Mouse (Mus musculus): ENCODE data around the gene Zfp280c.

Gene Zfp280c

DNA sequence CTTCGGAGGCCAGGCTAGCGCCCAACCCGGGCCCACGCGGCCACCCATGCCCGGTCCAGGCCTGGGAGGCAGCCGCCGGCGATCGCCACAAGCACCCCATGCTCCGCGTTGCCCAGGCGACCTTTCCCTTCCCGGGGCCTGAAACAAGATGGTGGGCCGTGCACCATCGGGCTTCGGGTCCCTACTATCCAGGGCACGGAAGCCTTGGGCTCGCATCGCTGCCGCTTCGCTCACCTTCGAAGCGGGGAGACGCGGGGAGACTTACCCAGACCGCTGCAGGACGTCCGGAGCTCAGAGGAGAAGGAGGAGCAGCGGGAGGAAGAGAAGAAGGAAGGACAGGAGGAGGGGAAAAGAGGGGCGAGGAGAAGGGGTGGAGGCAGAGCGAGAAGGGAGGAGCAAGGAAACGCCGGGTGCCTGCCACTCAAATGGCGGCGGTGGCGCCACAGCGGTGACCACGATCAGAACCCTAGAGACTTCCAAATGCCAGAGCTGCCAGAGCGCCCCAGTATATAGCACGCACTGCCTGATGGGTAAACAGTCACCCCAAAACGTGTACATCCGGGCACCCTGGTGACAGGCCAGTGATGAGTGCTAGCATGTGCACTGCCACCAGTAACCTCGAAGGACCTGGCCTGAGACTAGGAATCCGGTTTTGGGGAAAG is at the start of gene Zfp280c:
Gene Zfp280c, minus strand, starts transcription at position 406 of the 662 bp plus-strand sequence.
- peak; percentile 63 for DNase-seq (ENCODE audit: low read depth, low spot score)

DNA sequence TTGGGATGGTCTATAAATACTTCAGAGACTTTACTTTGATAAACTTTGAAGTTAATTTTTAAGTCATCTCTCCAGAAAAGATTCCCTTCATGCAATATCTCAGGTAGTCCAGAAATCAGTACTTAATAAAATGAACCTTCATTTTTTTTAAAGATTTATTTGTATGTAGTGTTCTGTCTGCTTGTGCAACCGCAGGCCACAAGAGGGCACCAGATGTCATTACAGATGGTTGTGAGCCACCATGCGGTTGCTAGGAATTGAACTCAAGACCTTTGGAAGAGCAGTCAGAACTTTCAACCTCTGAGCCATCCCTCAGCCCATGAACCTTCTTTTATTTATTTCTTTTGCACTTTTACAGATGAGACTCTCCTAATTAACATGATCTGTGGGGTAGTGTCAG is 42.7 kb upstream of the Zfp280c start:
- peak; percentile 28 for DNase-seq (ENCODE audit: low read depth, low spot score)

DNA sequence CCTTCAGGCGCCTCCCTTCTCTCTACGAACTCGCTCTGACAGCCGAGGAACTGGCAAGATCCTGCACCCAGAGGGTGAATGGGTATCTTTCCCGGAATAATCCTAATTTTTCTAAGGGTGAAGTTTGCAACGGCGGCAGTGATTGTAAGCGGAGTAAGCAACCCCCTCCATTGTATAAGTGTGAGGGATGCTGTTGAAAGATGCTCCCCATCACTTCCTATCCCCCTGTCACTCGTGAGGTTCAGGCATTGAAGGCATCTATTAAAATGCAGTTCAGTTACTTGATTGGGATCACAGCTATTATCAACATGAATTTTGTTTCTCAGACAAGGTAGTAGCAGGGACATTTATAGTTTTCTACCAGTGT is 29.7 kb upstream of the Zfp280c start:
- DNase-seq (ENCODE audit: low read depth, low spot score), result no peak

DNA sequence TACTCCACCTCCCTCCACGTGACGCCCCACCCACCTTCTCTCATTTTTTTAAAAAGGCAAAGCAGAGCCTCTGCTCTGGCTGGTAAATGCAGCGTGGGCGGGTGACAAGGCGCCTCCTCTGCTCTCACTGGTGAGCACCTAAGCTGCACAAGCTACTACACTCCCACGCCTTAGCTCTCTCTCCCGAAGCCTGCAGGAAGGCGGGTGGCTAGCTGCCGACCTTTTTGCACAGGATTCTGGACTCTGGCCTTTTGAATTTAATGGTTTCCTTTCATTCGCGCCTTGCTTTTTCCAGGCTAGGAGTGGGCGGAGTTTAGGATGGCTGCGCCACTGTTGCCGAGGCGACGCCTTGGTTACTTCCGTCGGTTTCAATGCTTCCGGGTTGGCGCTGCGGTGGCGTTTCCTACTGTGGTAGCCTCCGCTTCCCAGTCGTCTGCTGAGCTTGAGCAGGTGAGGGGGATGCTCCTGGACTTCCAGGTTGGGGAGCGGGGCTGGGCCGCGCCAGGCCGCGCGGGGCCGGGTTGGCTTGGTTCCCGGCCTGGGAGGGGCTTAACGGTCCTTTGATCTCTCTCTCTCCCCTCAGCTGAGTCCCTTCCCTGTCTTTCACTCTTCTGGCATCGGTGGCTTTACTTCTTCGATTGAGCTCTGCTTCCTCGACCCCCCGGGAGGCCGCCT is 29.2 kb upstream of the Zfp280c start, which contains the start of gene Slc25a14:
Gene Slc25a14, plus strand, starts transcription at position 35 of the 675 bp plus-strand sequence.
- peak; percentile 88 for DNase-seq (ENCODE audit: low read depth, low spot score)

DNA sequence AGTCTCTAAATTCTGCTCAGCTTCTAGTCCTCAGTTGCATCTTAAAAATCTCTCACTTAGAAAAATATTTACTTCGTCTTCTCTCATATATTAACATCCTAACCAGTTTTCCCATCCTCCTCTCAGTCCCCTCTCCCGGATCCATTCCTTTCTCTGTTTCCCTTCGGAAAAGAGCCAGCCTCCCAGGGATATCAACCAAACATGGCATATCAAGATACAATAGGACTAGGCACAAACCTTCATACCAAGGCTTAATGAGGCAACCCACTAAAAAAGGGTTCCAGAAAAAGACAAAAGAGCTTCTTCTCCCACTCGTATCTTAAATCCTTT is 28.7 kb upstream of the Zfp280c start:
- no peak for DNase-seq (ENCODE audit: low read depth, low spot score)

DNA sequence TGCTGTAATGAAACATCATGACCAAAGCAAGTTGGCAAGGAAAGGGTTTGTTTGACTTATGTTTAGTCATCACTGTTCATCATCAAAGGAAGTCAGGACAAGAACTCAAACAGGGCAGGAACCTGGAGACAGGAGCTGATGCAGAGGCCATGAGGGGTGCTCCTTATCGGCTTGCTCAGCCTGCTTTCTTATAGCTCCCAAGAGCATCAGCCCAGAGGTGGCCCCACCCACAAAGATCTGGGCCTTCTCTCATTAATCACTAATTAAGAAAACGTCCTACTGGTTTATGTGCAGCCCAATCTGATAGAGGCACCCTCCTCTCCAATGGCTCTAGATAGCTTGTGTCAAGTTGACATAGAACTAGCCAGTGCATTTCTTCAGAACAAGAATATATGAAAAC is 10.6 kb upstream of the Zfp280c start:
- no peak for DNase-seq (ENCODE audit: low read depth, low spot score)

DNA sequence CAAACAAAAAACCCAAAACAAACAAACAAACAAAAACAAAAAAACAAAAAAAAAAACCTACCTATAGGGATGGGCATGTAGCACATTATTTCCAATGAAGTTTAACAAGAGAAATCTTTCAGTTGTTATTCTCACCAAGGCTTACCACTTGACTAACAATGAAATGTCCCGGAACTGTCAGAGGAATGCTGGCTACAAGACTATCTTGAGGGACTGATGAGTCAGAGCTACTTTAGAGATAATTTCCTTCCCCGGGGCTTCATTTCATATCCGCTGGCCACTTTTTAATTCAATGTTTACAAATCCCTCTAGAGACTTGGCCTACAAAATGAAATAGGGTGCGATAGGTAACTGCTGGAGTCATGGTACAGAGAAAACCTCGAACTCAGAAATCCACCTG is 2.6 kb upstream of the Zfp280c start:
- DNase-seq (ENCODE audit: low read depth, low spot score), result no peak

DNA sequence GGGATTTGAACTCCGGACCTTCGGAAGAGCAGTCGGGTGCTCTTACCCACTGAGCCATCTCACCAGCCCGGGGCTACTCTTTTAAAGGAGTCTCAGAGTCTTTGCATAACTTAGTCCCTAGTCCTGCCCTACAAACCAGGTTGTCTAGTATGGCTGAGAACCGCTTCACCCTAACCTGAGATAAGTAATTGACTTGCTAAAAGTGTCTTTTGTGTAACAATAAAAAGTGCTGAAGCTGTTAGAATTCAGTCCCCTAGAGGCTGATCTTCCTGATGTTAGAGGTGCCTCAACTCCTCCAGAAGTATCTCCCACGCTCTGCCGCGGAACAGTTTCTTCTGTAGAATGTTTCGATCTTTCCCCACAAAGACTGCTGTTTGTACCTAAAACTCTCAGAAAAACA is 1.7 kb upstream of the Zfp280c start:
- DNase-seq (ENCODE audit: low read depth, low spot score), result peak; percentile 90

DNA sequence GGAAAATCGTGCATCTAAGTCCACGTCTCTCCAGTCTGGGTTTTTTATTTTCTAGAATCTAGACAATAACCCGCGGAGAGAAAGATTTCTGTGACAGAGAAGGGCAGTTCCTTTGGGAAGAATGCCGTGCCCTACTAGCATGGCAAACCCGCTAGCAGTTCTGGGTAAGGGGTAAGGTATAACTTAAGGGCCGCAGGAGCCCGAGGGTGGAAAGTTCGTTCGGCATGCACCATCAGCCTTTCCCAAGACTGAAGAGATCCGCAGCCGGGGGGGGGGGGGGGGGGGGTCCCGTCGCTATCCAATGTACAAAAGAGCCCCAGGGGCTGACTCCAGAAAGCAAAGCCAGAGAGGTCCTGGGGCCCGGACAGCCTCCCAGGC is 594 bp downstream of the Zfp280c start:
- no peak for DNase-seq (ENCODE audit: low read depth, low spot score)

DNA sequence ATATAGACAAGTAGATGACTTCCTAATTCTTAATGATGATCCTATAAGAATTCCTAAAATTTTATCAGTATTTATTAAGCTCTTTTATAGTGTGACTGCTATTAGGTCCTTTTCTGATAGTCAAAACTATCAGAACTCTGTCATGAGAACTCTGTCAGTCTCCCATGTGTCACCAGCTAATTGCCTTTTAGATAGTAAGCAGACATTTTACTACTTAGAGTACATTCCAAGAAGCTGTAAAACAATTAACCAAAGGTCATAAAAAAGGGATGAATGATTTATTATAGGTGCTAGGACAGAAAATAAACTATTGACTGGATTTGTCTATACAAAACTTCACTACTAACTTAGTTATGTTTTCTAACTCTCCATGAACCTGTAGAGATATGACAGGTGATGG is 11.0 kb downstream of the Zfp280c start:
- DNase-seq (ENCODE audit: low read depth, low spot score), result no peak

DNA sequence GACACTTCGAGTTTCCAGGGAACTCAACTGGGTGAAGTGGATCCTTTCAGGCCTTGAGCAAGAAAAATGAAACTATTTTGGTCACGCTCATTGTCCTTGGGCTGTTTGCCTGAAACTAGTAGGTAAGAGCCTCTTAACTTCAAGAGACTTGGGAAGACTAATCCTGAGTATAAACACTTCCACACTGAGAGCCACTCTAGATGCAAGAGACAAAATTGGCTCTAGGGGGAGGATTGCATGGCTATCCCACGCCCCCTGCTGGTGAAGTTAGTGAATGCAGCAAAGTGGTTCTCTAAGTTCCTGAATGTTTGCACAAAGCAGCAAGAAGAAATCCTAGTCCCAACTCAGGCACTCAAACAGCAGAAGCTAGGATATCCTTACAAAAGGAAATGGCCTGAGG is 62.1 kb downstream of the Zfp280c start:
- DNase-seq (ENCODE audit: low read depth, low spot score), result peak; percentile 75

DNA sequence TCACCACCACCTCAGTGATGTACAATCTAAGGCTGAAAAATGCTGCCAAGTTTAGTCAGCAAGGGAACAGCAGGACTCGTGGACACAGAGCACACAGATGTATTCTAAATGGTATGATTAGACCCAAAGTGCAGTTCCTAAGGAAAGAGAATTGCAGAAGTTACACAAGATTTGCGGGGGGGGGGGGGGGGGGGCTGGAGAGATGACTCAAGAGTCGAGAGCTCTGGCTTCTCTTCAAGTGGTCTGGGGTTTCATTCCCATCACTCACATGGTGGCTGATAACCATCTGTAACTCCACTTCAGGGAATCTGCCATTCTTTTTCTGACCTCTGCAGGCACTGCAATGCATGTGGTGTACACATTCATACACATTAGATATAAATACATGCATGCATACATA is 67.9 kb downstream of the Zfp280c start:
- DNase-seq (ENCODE audit: low read depth, low spot score), result no peak

DNA sequence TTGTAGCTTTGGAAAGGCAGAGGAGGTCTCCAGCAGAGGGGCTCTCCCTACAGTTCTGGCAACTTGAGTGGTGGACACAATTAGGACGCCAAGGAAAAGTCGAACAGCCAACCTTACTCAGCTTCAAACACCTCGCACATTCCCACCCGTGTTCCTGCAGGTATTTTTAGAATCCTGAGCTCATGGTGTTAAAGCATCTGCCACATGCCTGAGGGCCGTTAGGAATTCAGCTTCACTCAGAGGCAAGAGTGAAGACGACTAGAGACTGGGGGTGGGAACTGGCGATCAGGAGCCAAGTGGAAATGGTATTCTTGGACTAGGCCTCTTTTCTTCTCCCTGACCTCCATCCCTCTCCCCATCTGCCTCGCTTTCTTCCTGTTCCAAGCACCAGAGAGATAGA is 68.4 kb downstream of the Zfp280c start:
- no peak for DNase-seq (ENCODE audit: low read depth, low spot score)

DNA sequence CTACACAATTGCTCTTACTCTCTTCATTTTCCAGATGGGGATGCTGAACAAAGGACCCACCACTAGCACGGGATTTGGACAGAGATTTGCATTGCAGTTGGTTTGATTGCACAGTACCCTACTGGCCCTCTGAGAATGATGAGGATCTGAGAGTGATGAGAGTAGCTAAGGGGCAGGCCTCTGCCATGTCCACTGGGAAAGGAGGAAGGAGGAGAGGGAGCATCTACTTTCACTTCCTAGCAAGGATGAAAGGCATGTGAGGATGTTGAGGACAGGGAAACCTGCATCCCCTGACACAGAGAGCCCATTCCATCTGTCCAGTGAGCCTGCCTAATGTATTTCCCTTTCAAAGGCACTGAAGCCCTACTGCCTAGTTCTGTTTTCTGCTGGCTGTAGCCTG is 69.0 kb downstream of the Zfp280c start:
- no peak for DNase-seq (ENCODE audit: low read depth, low spot score)

DNA sequence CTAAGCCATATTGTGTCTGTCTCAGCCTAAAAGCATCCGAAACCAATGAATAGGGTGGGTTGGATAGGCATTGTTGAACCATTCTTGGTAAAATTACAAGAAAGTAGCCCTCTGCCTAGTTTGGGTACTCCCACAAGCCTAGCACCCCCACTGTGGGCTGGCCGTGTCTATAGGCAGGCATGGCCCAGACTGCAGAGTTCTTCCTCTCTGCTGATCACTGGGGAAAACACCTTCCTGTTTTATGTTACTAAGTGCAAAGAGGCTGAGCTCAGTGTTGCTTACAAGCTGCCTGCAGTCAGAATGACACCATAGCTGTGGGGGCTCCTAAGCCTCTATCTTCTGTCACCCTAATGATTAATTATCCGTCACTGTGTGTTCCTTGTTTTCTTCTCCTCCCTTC is 70.8 kb downstream of the Zfp280c start:
- DNase-seq (ENCODE audit: low read depth, low spot score), result no peak

DNA sequence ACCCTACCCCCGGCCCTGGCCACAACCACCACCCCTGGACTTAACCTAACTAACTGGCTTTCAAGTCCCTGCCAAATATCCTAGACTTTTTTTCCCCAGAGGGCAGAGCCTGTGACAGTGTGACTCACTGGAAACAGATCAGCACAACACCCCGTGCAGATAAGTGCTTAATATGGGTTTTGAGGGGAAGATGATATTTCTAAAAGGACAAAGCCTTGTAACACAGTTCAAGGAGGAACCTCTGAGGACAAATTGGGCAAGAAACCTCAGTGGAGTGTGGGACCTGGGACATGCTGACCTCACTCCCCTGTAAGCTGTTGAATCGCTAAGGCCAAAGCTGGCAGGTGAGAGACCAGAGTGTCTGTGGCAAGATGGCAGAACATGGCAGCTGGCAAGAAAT is 72.7 kb downstream of the Zfp280c start:
- DNase-seq (ENCODE audit: low read depth, low spot score), result no peak

DNA sequence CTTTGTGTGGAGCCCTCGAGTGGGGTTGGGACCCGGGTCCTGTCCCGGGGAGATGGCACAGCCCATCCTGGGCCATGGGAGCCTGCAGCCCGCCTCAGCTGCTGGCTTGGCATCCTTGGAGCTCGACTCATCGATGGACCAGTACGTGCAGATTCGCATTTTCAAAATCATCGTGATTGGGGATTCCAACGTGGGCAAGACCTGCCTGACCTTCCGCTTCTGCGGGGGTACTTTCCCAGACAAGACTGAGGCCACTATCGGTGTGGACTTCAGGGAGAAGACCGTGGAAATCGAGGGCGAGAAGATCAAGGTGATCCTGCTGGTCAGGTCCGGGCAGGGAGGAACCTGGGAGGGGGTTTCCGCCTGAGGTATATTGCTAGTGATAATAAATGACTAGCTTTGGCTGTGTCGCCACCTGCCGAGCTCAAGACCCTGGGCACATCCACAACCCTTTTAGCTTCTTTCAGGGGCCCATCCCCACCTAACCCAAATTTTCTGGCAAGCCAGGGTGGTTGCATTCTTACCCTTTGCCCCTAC is 74.7 kb downstream of the Zfp280c start:
- DNase-seq (ENCODE audit: low read depth, low spot score), result no peak

DNA sequence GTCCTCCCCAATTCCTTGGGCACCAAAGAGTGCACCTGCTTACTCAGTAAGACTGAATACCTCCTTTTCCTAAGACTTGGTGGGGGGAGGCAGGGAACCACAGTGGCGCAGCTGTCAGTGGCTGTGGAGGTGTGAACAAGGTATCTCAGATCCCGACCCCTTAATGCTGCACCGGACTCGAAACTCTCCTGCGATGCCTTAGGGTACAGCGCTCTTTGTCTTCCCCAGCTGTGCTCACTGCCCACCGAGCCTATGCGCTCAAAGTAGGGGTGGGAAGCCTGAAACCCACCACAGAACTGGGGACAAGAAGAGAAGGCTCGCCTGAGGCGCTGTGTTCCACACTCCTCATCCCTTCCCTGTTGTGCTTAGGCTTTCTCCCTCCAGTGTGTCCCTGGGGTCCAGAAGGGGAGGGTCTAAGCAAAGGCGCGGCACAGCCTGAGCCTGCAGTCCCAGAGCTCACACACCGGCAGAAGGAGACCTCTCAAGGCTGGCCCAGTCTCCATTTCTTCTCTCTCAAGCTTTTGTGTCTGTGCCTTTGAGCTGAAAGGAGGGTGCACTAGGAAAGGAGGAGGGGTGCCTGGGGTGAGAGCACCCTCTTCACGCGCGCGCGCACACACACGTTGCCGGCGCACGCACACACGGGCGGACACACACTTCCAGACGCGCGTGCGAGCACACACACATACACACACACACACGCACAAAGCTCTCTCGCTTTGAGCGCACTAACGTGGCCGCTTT is 75.3 kb downstream of the Zfp280c start, which contains the start of gene Rab33a:
Gene Rab33a, plus strand, starts transcription at position 478 of the 741 bp plus-strand sequence.
- peak; percentile 22 for DNase-seq (ENCODE audit: low read depth, low spot score)

DNA sequence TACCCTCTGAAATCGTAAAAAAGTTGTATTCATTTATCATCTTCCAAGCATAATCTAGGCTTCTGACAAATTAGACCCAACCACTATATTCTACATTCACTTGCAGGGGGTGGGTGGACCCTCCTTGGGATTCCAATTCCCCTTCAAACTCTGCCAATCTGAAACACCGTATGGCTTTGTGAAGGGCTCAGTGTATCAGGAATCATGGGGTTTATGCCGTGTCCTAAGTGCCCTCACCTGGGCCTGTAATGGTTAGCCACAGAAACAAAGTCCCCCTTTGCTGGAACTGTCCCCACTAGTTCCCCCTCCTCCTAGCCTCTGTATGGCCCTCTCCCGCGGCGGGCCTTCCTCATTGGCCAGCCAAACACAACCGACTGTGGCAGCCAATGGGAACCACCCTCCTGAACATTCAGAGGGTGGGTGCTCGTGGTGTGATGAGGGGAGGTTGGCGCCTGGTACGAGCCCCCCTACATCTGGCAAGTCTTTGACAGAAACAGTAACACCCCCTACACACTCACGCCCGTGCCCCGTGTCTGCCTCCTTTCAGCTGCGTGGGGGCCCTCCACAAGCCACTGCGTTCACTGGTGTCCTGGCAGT is 76.0 kb downstream of the Zfp280c start:
- peak; percentile 37 for DNase-seq (ENCODE audit: low read depth, low spot score)

DNA sequence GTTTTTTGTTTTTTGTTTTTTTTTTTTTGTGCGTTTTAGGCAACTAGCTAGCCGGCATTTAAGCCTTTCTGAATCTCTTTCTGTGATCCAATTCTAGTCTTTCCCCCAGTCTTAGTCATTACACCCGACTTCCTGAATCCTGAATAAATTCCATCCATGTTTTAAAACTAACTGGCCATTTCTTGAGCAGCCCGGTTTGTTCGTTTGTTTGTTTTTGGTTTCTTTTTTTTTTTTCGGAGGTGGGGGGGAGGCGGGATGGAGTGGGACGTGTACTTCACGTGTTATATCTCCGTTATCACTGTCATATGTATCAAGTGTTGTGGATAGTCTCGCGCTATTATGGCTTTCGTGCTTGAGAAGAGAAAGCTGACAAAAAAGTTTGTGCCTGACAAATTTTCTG is 80.5 kb downstream of the Zfp280c start:
- DNase-seq (ENCODE audit: low read depth, low spot score), result peak; percentile 4

DNA sequence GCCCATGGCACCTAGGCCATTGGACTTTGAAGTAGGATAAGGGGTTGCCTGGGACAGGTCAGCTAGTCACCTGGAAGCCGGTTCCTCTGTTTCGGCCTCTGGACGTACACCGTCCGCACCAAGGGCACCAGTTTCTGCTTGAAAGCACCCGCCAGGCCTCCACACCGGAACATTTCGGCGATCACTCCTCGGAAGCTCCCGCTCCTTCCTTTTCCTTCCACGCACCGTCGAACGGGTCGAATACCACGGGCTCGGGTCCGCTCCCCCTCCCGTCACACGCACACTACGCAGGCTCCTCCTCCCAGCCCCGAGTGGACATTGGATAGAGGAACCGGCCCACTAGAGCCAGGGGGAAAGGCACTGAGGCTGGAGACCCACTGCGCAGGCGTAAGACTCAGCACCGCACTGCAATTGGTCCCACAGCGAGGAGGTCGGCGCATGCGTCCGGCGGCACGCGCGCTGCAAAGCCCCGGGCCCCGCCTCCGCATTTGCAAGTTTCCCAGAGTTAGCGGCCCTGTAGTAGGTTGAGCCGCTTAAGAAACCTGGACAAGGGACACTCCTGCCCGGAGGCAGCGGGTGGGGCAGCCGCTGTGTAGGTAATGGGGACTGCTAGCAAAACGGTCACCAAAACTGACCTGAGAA is 81.0 kb downstream of the Zfp280c start, which contains the start of gene Aifm1:
Gene Aifm1, minus strand, starts transcription at position 398 of the 642 bp plus-strand sequence.
- DNase-seq (ENCODE audit: low read depth, low spot score), result peak; percentile 95

DNA sequence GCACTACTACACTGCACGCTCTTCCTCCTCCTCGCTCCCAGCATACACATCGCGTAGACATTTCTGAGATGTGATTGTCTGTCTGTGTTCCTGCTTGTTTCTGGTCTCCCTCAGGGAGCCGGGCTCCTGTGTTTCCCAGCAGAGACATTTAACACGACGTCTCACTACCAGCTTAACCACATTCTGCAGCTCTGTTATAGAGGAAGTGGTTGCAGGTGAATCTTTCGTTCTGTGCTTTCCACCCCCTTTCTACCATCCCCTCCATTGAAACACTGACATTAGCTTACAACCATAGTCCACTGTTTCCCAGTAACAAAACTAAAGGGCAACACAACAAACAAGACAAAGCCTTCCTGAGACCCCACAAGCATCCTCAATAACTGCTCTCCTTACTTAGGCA is 100.5 kb downstream of the Zfp280c start:
- no peak for DNase-seq (ENCODE audit: low read depth, low spot score)

Data from ES-CJ7 (cell line).